Mouse (Mus musculus) frontal cortex, postnatal 14 days (tissue): Measurements from ENCODE around the gene Arl16.
"Not testable (repeated sequence)": the region's sequence is repeated elsewhere in the genome, so short reads cannot be mapped to it uniquely, and the experiment has no call there.

Experiments used
- DNase-seq, 2 experiments: peaks; one replicate each; pipeline ENCODE4 v3.0.0; 2022; ENCODE audit warnings: low spot score in 2 of 2

Gene Arl16

DNA sequence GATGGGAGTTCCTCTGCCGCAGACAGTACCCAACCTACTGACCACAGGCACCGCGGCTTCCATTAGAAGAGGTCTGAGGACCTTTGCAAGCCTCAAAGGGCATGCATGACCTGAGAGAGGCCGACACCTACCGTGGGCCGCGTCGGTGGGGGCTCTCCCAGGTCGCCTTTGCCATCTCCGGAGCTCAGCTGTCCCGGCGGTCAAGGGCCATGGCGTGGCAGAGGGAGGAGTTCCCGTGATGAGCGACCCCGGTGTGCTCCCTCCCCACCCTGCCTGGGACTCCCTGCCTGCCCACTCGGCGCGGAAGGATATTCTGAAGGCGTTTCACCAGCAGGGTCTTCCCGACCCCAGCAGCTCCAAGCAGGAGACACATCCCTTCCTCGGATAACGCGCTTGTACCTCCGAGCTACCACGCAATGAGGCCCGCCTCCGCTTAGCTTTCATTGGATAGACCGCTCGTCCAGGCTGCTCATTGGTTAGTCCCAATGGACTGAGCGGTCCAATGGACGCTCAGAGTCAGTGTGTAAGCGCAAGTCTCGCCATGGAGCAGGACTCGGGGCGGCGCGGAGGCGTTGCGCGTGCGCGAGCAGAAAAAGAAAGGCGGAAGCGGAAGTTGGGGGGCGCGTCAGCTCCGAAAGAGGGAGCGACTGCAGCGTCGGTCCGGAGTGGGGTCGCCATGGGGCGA lies at the start of gene Arl16:
Gene Arl16, minus strand, starts transcription at position 557 of the 685 bp plus-strand sequence.
- DNase-seq: peak; percentile 93

GRCm38 (mm10) chr11:120517147-120517546 lies 49.7 kb upstream of the Arl16 start:
- no peak for DNase-seq

DNA sequence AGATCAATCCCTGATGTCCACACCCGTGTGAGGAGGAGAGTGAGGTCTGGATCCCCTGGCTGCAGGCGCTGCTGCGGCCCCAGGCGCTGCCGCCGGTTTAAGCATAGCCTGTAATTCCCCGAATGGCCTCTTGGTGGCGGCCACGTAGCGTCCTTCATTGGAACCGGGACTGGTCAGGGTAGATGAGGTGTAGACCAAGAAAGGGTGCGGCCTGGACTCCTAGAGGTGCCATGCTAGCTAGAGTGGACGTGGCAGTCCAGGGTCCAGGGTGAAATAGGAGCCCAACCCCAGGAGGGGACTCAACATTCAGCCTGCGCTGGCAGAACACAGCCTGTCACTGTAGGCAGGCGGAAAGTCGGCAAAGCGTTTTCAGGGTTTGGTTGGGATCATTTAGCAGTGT lies 48.2 kb upstream of the Arl16 start:
- peak; percentile 62 to 88 for DNase-seq

DNA sequence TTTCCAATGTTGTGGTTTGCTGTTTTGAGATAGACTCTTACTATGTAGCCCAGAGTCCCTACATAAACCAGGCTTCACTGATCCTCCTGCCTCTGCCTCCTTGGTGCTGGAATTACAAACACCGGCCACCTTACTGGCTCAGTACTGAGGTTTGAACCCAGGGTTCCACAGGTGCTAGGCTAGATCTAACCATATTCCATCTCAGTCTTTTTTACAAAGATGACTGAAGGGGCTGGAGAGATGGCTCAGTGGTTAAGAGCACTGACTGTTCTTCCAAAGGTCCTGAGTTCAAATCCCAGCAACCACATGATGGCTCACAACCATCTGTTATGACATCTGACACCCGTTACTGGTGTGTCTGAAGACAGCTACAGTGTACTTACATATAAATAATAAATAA lies 46.9 kb upstream of the Arl16 start:
- not testable (repeated sequence) for DNase-seq

- DNase-seq: no peak
Measured at GRCm38 (mm10) chr11:120512790-120513453, 45.5 kb upstream of the Arl16 start.

GRCm38 (mm10) chr11:120510375-120511030 lies 43.1 kb upstream of the Arl16 start:
- no peak for DNase-seq

- DNase-seq: no peak
Measured at GRCm38 (mm10) chr11:120509940-120510339, 42.5 kb upstream of the Arl16 start.

- DNase-seq: no peak
Measured at GRCm38 (mm10) chr11:120508290-120508870, 41.0 kb upstream of the Arl16 start.

- no peak for DNase-seq
Measured at GRCm38 (mm10) chr11:120507611-120508289, 40.3 kb upstream of the Arl16 start.

DNA sequence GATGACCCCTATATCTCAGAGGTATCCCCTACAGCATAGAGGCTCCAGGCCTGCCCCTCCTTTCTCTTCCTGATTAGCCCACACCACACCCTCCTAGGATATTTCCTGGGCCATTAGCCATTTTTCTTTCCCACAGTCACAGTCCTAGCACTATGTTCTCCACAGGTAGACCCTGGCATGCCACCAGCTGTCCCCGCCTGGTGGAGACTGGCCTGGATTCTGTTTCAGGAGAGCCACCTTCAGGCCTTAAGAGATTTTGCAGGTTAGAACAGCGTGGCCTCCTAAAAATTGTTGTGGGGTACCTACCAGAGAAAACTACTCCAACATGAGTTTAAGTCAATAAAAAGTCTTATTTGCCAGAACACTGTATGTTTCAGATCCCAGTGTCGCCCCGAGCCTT lies 39.5 kb upstream of the Arl16 start:
- DNase-seq: no peak

GRCm38 (mm10) chr11:120505661-120506060 lies 38.3 kb upstream of the Arl16 start:
- no peak for DNase-seq

DNA sequence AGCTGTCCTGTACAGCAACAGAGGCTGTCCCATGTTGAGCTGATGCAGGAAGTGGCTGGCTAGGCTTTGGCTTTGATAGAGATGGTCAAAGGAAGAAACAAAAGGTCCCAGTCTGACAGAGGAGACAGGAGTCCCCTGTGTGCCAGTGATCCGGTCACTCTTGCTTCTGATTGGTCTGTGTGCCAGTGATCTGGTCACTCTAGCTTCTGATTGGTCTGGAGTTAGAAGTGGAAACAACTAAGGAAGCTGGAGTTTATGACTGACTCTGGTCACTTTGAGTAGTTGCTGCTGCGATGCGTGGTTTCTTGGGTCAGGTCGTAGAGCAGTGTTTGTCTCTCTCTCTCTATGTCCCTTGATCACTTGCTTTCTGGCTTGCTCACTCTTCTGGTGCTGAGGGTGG lies 34.3 kb upstream of the Arl16 start:
- DNase-seq: no peak

DNA sequence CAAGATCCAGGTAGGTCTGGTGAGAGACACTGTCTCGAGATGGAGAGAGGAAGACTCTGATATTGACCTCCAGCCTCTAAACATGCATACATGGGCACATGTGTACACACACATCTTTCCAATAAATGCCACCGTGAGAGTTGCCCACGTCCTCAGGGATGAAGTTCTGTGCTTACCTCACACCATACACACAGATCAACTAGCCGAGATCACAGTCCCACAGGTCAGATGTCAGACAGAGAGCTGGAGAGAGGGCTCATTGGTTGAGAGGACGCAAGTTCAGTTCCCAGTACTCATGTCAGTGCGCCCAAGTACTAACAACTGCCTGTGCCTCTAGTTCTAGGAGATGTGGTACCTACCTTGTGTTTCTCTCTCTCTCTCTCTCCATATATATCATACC lies 33.6 kb upstream of the Arl16 start:
- no peak for DNase-seq

GRCm38 (mm10) chr11:120500357-120500756 lies 33.0 kb upstream of the Arl16 start:
- no peak for DNase-seq

GRCm38 (mm10) chr11:120499894-120500293 lies 32.5 kb upstream of the Arl16 start:
- DNase-seq: no peak

GRCm38 (mm10) chr11:120498891-120499290 lies 31.5 kb upstream of the Arl16 start:
- DNase-seq: no peak

DNA sequence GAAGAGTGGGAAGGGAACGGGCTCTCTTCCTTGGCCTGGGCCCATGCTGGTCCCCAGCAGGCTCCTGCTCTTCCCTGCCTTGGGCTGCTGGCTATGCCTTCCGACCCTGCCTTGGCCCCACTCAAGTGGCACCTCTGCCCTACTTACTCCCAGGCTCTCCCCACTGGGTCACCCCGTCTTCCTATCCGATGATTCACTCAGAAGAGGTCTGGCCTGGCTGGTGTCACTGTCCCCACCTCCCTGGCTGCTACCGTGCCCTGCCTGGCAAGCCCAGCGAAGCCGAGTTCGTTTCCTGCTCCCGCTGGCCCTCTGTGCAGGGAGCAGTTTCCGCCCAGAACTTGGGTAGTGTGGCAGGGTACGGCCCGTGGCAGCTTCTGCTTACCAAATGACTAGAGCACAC lies 30.8 kb upstream of the Arl16 start:
- DNase-seq: no peak

GRCm38 (mm10) chr11:120497436-120497835 lies 30.0 kb upstream of the Arl16 start:
- DNase-seq: no peak

GRCm38 (mm10) chr11:120493911-120494310 lies 26.5 kb upstream of the Arl16 start:
- no peak for DNase-seq

- DNase-seq: no peak
Measured at GRCm38 (mm10) chr11:120493351-120493750, 25.9 kb upstream of the Arl16 start.

GRCm38 (mm10) chr11:120492878-120493203 lies 25.4 kb upstream of the Arl16 start:
- DNase-seq: no peak
